Mouse (Mus musculus): Measurements from ENCODE around the gene Olfr498.

Olfr498 gene

DNA sequence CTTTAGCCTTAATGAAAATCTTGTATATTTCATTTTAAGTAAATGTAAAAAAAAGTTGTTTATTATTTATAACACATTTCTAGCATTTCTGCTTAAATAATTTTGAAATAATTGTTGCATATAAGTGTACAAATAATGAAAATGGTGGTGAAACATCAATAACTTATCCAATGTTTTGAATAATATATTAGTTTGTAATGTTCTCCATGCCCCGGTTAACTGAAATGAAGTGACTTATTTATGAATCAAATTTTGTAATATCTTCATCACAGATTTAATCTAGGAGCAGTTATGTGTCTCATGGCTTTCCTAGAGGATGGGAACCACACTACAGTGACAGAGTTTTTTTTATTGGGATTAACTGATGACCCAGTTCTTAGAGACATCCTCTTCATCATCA lies at the start of gene Olfr498:
Olfr498 (plus strand) TSS at position 301 of the 400 bp plus-strand sequence.
- no peak for DNase-seq (ENCODE audit: low read depth, low spot score)

- DNase-seq (ENCODE audit: low read depth, low spot score): no peak
These were observed 45.0 kb upstream of the Olfr498 start, which contains the start of gene Olfr497 for GRCm38 (mm10) chr7:108420121-108420520. Gene Olfr497 (plus strand): TSS chr7:108420421.

Data from A20 (cell line).